Mouse (Mus musculus) thymus, postnatal 36 days (tissue): Measurements from ENCODE around the gene Nelfb.

Experiments
- DNase-seq, 2 experiments: peaks; one replicate each; pipeline ENCODE4 v3.0.0; 2022; ENCODE audit warnings: mixed read lengths in 2 of 2

The Nelfb gene

DNA sequence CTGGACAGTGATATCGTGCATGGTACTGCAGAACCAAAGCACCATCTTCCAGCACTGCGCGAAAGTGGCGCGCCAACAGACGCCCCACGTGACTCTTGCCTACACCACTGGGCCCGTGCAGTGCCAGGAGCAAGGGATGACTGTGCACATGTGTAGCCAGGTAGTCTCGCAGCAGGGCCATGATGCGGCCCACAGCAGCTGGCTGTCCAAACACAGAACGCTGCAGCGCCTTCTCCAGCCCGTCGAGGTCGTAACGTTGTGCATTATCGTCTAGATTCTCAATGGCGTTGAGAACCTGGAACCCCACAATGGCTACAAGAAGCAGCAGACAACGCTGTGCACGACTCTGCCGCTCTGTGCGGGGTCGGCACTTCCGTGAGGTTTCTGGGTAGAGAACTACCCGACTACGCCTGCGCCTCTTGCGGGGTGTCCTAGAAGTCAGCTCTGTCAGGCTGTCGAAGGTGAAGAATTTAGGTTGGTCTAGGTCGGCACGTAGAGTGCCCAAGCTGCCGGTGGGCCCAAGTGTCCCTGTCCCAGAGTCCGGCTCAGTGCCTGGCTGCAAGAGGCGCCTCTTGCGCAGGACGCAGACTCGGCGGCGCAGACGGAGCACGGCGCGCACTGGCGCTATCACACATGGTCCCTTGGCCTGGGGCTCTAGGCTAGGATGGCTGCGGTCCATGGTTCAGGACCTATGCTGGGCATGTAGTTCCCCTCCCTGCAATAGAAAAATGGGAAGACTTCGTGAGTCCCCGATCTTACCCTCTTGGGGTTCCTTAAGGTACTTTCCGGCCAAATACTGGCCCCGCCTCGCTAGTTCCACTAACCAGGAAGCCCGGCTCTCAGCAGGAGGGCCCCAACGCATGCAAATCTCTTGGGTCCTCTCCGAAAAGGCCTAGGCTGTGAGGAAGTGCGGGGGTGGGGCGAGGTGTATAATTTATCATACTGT is 15.8 kb downstream of the Nelfb start:
- DNase-seq: peak; percentile 69 to 73

DNA sequence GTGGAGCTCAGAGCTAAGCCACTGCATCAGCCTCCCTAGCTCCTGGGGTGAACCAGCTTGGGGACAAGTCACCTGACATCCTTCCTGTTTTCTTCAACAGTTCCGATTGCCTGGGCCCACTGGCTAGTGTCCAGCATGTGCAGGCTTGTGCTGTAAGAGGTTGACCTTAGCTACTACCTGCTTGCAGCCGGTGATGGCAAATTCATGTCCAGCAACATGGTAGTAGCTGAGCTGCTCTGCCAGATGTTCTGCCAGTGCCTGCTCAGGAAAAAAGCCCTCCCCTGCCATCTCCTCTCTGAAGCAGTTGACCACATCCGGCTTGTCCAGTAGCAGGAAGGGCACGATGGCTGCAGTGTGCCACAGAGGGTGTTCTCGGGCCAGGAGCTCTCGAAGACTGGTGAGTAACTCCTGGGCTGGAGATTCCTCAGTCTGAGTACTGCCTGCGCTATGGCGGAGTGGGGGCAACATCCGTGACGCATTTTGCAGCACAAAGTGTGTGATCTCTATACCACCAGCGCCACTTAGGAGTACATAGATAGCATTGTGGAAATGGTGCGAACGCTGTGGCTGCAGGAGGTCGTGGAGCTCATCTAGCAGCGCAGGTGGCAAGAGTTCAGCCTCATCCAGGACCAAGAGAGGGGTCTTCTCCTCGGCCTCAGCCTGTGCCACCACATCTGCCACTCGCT is 16.7 kb downstream of the Nelfb start:
- peak; percentile 48 to 64 for DNase-seq

GRCm38 (mm10) chr2:25194006-25194405 is 17.3 kb downstream of the Nelfb start:
- no peak for DNase-seq

GRCm38 (mm10) chr2:25193330-25193770 is 17.9 kb downstream of the Nelfb start:
- peak; percentile 80 to 84 for DNase-seq

- no peak for DNase-seq
These were observed 23.4 kb downstream of the Nelfb start for GRCm38 (mm10) chr2:25187841-25188240.

DNA sequence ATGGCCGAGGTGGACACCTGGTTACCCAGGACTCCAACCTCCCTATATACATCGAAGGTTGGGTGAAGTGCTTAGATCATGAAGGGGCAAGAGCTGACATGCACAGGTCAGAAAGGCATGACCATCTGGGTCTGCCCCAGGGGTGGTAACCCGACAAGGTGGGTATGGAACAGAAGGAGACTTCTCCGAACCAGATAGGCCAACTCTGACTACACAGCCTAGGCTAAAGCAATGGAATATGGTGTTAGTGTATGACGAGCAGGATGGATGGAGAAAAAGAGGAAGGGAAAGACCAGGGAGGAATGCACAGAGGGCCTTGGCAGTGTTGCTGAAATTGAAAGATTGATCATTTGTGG is 24.7 kb downstream of the Nelfb start:
- DNase-seq: no peak

- DNase-seq: peak; percentile 69 to 70
These were observed 25.4 kb downstream of the Nelfb start for GRCm38 (mm10) chr2:25185625-25186574.

GRCm38 (mm10) chr2:25184496-25184895 is 26.8 kb downstream of the Nelfb start:
- no peak for DNase-seq

DNA sequence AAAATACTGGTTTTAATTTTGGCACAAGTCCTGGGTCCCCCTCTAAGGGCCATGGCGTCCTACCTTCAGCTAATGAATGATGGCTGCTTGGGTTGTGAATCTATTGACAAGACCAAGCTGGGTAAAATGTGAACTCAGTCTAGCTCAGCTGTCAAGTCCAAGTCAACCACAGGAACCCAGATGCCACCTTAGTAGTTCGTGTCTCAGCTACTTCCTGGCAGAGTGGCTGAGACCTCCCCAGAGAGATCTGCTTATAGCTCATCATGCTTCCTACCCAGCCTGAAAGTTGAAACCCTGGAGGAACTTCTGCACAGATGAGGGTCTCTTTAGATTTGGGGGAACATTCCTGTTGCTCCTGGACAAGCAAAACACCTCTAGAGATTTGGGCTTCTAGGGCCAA is 28.0 kb downstream of the Nelfb start:
- peak; percentile 21 to 44 for DNase-seq

DNA sequence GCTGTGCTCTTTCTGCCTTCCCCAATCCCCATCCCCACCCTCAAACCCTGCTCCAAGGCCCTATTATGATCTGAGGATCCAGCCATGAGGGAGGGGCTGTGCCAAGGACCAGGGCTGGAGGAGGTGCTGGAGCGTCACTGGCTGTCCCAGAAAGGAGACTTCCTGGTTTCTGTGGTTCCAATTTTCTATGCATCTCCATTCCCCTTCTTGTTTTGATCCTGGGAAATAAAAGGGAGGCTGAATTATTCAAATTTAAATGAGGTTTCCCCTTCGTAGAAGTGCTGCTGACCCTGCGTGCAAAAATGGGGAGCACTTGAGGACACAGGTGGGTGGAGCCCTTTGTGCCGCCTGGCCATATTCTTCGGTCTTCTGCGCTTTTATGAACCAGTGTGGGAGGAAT is 28.6 kb downstream of the Nelfb start:
- DNase-seq: no peak

- no peak for DNase-seq
These were observed 29.3 kb downstream of the Nelfb start for GRCm38 (mm10) chr2:25181891-25182397.

DNA sequence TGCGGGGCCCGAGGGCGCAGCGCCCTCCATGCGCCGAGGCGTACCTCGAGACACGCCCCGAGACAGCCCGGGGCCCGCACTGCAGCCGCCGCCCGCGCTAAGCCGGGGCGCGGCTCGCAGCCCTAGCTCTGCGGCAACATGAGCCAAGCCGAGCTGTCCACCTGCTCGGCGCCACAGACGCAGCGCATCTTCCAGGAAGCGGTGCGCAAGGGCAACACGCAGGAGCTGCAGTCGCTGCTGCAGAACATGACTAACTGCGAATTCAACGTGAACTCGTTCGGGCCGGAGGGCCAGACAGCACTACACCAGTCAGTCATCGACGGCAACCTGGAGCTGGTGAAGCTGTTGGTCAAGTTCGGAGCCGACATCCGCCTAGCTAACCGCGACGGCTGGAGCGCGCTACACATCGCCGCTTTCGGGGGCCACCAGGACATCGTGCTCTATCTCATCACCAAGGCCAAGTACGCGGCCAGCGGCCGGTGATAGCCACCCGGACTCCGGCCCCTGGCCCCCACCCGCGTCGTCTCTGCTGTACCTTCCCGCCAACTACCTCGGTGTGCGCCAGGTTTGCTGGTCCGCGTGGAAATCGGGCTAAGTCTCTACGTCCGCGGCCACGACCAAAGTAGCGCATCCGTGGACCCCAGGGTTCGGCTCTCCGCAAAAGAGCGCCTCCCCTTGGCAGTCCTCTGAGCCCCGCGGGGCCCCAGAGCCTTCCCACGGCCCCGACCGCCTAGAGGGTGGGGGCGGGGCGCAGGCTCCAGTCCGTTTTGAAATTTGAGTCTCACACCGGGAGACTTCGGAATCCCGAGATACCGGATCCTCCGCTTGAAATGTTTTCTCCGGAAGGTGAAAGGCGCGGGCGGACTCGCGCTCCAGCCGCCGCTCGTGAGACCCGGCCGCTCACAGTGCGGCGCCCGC is 30.1 kb downstream of the Nelfb start:
- DNase-seq: peak; percentile 59 to 69

- DNase-seq: peak; percentile 90 to 92
These were observed 30.8 kb downstream of the Nelfb start, which contains the start of gene Nrarp for GRCm38 (mm10) chr2:25180478-25180903. Nrarp (plus strand) TSS chr2:25180758.

- no peak for DNase-seq
These were observed 31.6 kb downstream of the Nelfb start for GRCm38 (mm10) chr2:25179566-25180217.

- no peak for DNase-seq
These were observed 32.9 kb downstream of the Nelfb start for GRCm38 (mm10) chr2:25178285-25178972.

- DNase-seq: no peak
These were observed 33.6 kb downstream of the Nelfb start for GRCm38 (mm10) chr2:25177685-25178084.

- DNase-seq: no peak
These were observed 34.2 kb downstream of the Nelfb start for GRCm38 (mm10) chr2:25177076-25177475.

DNA sequence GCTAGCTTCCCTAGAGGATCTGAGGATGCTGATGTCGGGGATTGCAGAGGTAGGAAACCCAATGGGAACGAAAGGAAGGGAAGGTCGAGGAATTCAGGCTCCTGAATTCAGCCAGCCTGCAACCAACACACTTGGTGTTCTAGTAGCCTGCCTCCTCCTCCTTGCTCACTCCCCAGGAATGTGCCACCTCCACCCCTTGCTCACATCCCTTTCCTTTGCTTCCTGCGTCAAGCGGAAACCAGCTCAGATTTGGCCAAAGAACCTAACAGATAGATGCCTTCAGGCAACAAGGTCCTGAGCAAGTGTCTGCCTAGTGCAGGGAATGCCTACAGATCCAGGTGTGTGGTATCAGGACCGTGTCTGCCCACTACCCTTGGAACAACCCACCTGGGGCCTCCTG is 34.7 kb downstream of the Nelfb start:
- DNase-seq: no peak

DNA sequence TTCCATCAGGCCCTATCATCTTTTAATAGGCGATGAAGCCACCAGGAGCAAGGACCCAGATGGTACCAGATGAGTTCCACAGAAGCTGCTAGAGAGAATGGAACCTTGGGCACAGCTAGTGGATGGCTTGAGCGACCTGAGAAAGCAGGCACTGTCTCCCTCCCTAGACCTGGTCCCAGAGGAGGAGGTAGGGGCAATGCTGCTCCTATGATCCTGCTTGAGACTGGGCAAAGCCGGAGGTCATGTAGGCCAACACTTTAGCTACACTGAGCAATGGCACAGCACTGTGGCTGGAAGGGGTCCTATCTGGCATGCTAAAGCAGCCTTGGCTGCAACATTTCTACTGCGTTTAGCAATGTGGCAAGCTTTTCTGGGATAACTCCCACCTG is 35.6 kb downstream of the Nelfb start:
- DNase-seq: no peak
